Mouse (Mus musculus) frontal cortex, postnatal 10 days (tissue): ENCODE measurements at regions not wholly inside any gene's neighbourhood (a gene's known extent, or its start where the extent isn't known, plus 50 kb on each side); places are given as distances from the start of the nearest gene placed in this dataset.

ENCODE experiments used
- DNase-seq, 2 experiments: peaks; one replicate each; pipeline ENCODE4 v3.0.0; 2022; ENCODE audit warnings: low spot score in 2 of 2, mixed read lengths in 1 of 2

DNA sequence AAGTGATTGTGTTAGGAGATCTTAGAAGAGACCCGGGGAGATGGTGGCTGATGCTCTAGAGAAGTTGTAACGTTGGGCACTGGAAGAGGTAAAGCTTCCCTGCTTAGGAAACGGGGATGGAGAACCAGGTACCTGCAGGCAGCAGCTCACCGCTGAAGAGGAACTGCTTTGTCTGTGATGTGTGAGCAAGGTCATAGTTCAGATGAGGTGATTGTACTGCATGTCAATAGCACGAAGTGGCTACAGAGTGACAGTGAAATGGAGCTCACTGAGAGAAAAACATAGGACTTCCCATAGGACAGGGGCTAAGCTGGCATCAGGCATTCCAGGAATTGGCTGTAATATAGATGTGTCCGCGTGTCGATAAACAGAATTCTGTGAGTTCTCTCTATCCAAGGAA is 205.1 kb upstream of the Tet2 start:
- no peak for DNase-seq

DNA sequence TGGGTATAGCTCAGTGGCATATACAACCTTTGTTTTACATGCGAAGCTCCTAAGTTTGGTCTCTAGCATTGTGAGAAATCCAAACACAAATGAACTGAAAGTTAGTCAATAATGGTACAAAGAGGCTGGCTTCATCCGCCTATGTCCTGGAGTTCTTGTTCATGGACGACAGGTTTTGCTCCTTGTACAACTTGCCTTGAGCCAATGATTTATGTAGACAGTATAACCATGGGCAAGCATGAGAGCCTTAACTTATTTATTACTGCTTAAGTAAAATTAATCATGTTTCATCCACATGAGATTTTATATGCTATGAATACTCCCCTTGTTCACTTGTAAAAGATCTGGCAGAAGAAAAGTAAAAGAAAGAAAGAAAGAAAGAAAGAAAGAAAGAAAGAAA is 205.7 kb upstream of the Tet2 start:
- DNase-seq = no peak

DNA sequence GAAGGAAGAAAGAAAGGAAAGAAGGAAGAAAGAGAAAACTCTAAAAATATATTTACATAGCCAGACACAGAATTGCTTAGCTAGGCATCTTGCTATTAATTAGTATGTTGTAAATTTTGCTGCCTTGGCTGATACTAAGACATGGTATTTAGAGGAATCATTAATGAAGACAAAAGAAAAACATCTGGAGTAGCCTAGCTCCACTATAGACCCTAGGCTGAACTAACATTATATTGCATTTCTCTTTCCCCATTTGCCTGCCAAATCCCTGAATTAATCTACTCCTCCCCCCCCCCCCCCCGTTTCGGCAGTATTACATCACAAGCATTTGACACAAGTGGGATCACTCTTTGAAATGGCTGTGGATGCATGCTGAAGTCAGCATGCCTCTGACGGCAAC is 206.1 kb upstream of the Tet2 start:
- no peak for DNase-seq

DNA sequence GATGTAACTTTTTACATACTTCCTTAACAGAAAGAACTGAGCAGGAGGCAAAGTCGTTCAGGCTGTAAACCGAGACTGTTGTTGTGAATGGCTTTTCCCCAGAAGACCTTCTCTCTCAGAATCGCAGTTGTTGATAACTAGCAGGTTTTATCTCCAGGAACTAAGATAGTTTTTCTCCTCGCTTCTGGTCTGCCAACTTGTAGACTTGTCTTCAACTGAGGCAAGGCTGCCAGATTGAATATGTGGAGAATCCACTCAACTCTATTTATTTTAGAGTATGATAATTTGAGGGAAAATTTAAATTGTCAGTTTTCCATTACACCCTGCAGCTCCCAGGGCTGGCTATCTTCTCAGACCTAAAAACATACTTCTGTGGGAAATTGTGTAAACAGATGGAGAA is 206.6 kb upstream of the Tet2 start:
- DNase-seq = no peak

DNA sequence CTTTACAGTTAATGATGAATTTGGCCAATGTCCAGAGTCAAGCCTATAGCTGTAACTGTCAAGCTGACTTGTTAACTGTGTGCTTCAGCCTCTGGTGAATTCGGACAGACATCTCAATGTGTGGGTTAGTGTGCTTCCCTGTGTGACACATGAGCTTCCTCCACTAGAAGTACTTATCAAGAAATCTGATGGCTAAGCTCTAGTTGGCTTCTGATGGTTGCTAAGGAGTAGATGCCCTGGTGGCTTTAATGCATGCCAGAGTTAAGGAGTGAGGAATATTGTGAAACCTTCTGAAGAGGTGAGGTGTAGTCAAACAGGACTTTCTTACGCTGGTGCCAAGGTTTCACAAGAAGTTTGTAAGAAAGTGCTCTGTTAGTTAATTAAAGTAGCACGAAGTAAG is 208.1 kb upstream of the Tet2 start:
- DNase-seq = no peak

DNA sequence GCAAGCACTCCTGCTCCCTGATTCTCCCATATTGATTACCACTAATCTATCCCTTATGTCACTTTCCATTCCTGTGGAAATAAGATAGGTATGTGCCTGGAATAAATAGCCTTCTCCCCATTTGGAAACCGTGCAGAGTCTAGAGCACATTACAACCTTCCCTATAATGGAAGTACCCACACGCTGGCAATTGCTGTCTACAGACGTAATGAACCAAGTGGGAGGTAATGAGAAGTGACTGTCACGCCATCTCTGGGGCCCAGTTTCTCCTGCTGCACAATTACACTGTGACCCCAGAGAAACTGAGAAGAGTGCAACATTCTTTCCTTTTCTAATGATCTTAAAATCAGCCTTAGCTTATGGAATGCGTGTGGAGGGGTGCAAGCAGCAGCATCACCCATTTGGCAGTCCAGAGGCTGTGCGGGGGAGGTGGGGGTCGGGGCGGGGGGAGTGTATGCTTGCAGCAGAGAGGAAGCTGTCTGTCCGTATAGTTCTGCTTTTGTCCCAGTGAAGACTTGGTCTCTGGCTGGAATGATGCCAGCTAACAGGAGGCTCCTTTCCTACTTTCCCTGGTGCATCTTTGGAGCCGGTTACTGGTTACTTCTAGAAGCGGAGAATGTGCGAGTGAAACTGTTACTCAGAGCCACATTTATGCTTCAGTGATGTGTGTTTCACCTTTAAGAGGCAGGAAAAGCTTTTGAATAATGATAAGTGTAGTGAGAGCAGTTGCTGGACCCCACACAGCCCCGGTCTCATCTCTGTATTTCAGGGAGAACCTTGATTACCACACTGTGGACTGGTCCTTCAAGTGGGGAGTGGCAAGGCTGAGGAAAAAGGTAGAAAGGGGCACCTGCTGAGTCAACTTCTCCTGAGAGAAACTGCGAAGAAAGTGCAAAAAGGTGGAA is 209.3 kb upstream of the Tet2 start:
- no peak for DNase-seq

DNA sequence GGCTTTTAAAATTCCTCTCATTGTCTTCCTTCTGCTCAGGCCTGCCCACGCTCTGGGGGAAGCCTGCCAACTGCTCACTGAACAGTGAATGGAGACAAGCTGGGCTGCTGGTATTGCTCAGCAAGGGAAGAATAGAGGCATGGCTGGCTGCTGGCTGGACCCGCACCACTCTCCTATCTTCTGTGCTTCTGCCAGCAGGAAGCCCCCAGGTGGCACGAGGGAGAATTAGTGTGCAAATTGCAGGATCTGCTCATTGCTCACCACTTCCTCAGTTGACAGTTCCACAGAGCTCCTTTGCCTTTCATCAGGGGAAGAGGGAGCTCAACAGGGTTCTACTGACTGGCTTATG is 209.9 kb upstream of the Tet2 start:
- peak; percentile 72 to 78 for DNase-seq

DNA sequence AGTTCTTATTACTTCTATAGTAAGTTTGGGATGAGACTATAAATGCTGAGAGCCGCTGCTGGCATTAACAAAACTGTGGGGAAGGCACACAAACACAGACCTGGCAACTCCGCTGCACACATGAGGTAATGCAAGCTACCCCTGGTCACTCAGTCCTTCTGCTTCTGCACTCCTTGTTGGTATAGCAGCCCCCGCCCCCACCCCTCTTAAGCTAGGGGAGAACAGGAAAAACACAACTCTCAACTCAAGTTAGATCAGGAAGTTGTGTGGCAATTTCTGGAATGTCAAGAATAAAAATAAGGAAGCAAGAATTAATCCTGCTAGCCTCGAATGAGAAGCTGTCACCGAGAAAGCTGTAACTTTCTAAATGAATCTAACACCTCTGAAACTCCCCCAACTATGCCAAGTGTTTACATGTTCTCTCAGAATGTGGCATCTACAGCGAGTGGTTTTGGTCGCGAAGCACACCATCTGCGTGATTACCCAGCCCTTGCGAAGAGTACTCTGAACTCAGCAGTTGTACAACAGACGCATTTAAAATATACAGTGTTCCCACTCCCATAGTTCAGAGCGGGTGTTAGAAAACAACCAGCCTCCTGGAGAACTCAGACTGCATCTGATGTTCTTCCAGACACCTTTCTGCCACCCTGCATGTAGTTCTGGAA is 212.9 kb upstream of the Tet2 start:
- DNase-seq = peak in 1 of 2 experiments; percentile 41

DNA sequence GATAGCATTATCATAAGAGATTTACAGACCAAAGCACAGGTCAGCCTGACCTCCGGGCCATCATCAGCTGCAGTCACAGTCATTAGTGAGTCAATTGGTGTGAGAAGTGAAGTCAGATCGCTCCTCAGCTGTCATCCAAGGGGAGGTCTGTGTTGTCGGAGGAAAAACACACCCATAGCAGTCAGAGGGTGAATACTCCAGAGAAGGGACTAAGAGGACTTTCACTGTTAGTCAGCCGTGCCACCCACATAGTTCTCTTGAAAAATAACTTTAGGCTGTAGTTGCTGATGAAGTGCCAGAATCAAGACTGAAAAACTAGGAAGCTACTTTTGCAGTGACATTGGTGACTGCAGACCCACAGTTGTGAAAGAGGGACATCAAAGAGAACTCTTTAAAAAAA is 213.5 kb upstream of the Tet2 start:
- no peak for DNase-seq

DNA sequence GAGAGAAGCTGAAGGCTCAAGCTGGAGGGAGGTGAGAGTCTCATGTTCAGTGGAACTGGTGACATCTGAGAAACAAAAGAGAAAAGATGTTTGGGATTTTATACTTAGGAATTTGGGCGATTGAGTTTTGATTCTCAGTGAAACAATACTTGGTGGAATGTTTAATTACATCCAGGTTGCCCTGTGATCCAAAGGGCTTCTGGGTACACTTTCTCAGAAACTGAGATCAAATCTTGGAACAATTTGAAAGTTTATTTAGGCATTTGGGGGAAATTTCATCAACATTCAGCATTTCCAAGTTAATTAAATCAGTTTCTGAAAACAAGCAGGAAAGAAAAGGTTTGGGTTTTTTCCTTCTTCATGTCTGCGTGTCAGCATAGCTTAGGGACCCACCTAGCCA is 214.7 kb upstream of the Tet2 start:
- no peak for DNase-seq

DNA sequence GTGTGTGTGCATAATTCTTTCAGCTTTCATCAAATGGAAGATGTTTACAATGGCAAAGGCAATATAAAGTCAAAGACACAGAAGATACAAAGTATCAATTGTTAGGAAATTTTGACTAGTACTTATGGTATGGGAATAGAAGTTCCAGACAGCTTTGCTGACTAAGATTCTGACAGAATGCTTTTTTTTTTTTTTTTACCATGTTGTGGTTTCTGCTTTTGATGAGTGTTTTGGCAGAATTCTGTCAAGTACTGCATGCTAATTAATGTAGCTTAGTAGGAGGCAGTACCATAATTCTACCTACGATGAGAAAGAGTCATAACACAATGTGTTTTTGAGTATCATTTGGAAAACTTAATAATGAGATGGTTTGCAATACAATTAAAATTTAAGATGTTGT is 215.3 kb upstream of the Tet2 start:
- DNase-seq = no peak

DNA sequence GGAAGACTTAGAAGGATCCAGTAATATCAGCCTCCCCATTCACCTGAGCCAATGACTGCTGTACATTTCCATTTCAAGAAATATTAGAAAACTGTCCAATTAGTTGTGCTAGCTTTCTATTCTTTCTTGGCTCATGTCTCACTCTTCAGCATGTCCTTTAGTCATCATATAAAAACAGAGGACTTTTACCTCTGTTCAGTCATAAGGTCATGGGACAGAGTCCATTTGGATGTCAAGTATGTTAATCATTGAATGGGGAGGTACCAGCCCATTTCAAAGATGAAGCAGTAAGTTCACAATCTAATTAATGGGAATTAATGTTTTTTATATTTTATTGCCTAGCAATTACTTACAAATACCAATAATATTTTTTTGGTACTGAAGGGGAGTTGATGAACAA is 218.8 kb upstream of the Tet2 start:
- no peak for DNase-seq

DNA sequence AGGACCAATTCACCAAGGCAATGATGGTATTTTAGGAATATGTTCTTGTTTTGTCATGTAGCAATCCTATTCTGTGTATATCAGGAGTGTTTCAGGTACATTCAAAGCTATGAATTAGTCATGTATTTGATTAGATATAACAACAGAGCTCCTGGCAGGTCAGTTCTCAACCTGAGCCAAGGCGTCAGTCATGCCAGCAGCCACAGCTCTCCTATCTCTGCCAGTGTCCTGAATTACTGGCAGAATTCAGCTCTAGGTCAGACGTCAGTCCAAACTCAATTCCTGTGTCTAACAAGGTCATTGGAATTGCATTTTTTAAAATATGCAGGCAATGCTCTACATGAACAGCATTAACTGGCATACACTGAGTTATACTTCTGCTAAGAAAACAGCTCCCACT is 228.6 kb upstream of the Tet2 start:
- DNase-seq = no peak

DNA sequence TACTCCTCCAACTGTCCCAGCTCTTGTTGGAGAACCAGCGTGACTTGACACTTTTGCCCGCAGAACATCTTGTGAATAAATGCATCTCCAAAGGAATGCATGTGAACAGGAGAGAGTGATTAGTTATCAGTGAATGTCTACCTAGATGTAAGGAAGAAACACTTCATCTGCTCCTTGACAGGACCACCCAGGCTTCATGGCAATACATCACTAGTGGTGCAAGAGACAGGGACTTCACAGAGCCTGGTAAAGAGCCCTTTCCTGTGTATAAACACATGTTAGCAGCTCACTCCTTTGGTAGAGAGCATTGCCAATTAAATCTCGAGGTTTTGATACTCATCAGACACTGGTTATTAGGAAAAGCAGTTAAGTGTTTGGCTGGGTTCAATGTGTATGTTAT is 229.3 kb upstream of the Tet2 start:
- no peak for DNase-seq

DNA sequence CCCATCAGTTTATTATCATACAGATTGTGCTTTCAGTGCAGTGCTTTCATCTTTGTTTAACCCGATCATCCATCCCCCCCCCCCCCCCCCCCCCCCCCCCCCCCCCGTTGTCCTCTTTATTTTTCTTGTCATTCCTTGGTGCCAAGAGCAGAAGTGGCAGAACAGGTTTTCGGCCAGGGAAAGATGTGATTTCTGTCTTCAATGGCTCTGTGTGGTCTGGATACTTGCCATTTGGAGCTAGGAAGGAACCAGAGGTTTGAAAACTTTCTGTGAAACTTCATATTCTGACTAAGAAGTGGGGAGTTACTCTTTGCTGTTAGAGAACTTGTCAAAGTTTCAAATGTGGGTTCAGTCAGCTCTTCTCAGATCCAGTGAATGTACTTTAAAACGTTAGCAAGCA is 231.1 kb upstream of the Tet2 start:
- no peak for DNase-seq

DNA sequence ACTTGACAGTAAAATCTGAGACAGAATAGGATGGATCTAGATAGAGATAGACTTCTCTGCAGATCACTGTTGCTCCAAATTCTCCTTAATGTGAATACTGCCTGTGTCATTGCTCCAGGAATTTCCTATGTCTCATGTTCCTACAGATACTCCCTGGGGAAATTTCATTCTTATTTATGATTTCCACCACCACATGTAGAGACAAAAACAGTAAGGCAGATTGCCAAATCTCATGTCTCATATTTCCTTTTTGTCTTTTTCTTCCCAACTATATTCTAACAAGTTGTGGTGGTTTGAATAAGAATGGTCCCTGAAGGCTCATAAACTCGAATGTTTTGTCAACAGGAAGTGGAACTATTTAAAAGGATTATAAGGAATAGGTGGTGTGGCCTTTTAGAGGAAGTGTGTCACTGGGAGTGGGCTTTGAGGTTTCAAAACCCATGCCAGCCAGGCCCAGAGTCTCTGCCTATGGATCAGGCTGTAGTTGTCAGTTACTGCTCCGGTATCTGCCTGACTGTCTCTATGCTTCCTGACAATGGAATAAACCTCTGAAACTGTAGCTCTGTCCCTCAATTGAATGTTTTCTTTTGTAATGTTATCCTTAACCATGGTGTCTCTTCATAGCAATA is 234.3 kb upstream of the Tet2 start:
- DNase-seq = no peak

DNA sequence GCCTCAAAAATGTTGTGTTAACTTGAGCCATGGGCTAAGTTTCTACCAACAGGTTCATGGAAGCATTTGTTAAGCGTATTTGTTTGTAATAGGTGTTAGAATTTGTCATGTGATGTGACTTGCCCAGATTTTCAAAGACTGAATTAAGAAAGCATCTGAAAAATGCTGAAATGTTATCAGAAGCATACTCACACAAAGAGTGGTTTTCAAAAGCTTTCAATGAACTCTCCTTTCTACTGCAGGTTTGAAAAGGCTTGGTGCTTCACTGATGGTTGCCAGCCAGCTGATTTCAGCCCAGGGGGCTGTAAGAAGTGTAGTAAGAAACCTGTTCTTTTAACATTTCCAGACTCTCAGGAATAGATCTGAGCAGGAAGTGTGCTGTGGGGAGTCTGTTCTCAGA is 238.1 kb upstream of the Tet2 start:
- no peak for DNase-seq

DNA sequence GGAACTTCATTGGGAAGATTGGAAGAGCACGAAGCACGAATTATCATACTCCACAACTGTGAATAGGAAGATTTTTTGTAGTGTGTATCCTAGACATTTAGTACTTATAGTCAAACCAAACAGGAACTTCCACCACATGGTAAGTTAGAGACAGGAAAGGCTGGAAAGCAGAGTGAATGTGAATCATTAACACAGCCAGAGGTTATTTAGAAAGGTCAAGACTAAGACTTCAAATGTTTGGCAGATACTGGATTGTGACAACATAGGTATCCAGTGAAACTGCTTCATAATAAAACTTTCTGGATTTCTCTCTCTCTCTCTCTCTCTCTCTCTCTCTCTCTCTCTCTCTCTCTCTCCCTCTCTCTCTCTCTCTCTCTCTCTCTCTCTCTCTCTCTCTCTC is 246.4 kb upstream of the Tet2 start:
- DNase-seq = no peak

DNA sequence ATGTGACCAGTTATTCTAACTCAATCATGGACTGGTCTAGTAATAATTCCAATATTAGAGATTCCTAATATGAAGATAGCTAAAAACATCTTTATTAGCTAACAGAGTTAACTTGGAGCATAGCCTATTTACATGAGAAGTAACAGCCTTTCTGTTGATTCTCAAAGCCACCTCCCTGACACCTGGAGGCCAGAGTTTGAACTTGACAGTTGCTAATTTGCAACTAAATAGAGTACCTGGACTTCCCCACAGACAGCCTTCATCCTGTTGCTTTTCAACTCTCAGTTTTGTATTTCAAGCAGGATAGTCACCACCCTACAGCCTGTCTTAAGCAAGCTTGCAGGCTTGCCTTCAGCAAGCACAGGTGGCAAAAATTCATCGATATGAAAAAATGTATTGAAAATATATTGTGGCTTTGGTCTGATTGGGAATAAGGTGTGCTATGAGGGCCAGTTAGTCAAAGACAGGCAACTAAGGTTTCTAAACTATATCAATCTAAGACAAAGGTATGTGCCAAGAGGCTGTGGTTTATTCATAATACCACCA is 264.1 kb upstream of the Tet2 start:
- no peak for DNase-seq

DNA sequence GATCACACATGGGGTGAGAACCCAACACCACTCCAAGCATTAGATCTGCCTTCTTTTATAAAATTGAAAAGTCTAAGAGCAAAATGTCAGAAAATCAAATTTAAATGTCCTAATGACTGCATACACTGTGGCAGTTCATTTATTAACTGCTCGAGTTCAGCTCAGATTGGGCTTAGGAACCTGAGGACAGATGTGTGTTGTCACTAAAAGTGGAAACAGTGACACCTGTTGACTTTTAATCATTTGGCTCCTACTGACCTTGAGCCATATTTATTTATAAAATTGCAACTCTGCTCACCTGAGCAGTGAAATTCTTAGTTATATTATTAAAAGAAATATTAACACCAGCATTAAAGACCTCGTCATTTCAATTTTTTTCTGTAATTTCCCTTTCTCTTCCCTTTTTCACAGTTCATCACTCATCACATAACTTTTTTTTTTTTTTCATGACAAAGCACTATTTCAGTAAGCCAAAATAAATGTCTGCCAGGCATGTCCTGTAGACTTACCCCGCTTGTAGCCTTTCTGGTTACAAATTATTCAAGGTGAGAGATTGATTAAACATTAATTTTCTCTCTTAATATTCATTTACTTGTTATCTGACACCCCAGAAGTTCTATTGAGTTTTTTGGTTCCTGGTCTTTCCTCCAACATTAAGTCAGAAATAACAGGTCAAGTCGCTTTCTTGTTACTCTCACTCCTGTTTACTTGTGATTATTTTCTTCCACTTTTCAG is 274.2 kb upstream of the Tet2 start:
- DNase-seq = no peak

DNA sequence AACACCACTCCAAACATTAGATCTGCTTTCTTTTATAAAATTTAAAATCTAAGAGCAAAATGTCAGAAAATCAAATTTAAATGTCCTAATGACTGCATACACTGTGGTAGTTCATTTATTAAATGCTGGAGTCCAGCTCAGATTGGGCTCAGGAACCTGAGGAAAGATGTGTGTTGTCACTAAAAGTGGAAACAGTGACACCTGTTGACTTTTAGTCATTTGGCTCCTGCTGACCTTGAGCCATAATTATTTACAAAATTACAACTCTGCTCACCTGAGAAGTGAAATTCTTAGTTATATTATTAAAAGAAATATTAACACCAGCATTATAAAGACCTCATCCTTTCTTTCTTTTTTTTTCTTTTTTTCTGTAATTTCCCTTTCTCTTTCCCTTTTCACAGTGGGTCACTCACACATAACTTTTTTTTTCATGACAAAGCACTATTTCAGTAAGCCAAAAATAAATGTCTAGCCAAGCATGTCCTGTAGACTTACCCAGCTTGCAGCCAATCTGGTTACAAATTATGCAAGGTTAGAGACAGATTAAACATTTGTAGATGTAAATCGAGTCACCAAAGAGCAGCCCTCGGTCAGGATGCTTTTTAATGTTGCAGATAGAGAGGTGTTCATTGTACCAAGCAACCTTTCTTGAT is 288.9 kb upstream of the Tet2 start:
- DNase-seq = no peak

DNA sequence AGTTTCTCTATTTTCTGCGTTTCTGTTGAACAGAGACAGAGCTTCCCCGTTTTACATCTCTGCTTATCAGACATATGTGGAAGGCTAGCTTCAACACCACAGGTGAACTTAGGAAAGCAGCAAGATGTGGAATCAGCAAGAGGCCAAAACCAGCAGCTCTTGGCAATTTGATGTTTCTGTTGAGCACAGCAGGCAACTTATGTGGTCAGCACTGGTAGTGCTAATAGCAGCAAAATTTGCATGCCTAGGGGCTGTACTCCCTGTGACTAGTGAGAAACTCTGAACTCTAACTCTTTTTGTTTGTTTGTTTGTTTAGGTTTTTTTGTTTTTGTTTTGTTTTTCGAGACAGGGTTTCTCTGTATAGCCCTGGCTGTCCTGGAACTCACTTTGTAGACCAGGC is 289.5 kb upstream of the Tet2 start:
- no peak for DNase-seq
